Mouse (Mus musculus) heart, adult 18-20 months (tissue): ENCODE results near the gene Kif27. TPM values are rescaled to one million over a fixed set of nuclear protein-coding genes. Genes with fewer than 3 reads are reported as not detected.
"Not testable (repeated sequence)": the region's sequence is repeated elsewhere in the genome, so short reads cannot be mapped to it uniquely, and the experiment has no call there.

Experiments
- DNase-seq, 2 experiments: peaks; one replicate each; pipeline ENCODE4 v3.0.0; 2021 to 2022; ENCODE audit warnings: mixed read lengths in 1 of 2
- long read RNA-seq, 2 experiments: library from polyadenylated mRNA; stranded (forward); transcript quantifications; one replicate each; pipeline ENCODE4 v2.0.0; 2021
- total RNA-seq, 2 experiments: library from RNA; stranded (reverse); gene quantifications; 2 replicates each; pipeline ENCODE4 v1.2.3; 2021

The Kif27 gene
- total RNA-seq = under 1 TPM in 1 of 2 experiments, not detected in 1; 0.13 TPM
- long read RNA-seq, experiment 1, partial matches to known transcripts = 0 of 1 reads
- long read RNA-seq, experiment 1, other reads (novel, unspliced or antisense) = 1 of 1 reads
- long read RNA-seq, experiment 2 = 0 reads

DNA sequence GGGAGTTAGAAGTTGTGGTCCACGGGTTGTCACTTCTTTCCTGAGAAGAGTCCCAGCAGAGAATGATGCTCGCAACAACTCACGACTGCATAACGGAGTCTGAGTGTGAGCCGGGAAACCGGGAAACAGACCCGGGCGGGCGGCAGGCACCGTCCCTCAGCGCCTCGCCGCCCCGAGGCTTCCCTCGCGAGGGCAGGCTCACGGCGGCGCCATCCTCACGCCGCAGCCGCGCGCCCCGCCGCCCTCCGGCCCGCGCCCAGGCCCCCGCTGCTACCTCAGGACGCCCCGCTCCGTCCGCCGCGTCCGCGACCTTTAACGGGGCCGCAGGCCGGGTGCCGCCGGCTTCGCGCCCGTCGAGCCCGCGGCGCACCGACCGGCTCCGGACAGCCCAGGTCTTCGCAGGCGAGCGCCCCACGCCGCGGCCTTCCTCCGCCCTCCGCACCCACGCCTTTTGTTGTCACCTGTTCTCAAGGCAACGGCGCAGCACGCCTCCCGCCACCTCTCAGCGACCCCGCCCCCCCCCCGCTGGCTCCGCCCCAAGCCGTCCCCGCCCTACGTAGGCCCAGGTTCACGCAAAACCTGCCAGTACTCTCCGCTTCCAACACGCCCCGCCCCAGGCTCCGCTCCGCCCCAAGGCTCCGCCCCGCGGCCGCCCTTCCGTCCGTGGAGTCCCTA, at the start of gene Kif27:
Gene Kif27 (minus strand): TSS at position 494 of the 675 bp plus-strand sequence.
- DNase-seq = peak; percentile 85 to 90

DNA sequence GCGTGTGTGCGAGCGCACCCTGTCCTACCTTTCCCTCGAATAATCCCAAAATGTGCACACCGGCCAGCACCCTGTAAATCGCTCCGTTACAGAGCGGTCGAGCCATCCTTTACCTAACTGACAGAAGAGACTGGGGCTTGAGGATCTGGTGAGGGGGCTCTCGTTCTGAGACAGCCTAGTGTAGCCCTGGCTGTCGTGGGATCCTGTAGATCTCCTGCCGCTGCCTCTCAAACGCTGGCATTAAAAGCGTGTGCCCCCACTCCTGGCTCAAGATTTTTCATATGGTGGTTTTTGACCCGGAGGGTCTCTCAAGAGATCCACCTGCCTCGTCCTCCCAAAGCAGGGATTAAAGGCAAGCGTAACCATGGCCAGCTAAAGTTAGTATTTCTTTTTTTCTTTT, 44.3 kb upstream of the Kif27 start, which contains the start of gene Hnrnpk:
Gene Hnrnpk (minus strand): TSS at position 101 of the 400 bp plus-strand sequence.
- not testable (repeated sequence) for DNase-seq

DNA sequence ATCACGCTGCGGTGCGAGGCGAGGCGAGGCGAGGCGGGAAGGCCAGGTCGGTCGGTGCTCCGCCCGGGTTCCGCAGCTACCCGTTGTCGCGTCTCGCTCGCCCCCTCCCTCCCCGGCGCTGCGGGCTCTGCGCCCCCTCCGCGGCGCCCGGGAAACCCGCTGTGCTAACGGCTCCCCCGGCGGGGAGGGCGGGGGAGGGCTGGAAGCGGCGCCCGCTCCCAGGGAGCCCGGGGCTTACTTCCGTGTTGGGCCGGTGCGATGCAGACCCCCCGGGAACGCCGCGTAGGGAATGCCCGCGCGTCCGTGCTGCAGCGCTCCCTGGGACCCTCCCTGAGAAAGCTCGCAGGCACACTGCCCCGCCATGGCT, 43.8 kb upstream of the Kif27 start:
- DNase-seq = no peak

DNA sequence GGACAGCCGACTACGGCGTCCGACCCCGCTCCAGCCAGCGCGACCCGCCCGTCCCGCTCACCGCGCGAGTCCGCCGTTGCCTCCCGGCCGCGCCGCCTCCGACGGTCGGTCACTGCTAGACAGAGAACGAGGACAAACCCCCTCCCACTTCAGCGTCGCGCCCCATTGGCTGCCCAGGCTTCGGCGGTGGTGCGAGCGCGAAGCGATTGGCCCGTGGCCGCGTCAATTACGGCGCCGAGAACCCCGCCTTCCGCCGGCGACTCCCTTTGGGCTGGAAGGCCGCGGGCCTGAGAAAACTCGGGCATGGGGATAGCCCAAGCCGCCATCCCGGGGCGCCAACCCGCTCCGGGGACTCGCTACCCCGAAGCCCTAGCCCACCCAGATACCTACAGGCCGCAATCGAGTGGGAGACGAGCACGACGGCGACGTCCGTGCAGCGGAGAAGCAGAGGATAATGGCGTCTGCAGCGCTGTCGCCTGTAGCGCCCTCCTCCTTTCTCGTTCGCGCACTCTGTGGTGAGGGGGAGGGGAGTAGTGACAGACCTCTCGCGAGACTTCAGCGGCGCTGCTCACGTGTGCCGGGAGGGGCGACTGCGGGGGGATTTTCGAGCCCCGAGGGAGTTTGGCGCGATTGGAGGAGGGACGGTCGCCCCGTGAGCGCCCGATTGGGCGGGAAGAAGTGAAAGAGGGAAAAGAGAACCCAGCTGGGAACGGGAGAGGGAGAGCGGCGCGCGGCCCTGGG, 43.3 kb upstream of the Kif27 start, which contains the start of gene Rmi1:
Gene Rmi1 (plus strand): TSS at position 246 of the 741 bp plus-strand sequence.
- DNase-seq = peak; percentile 98 to 99

DNA sequence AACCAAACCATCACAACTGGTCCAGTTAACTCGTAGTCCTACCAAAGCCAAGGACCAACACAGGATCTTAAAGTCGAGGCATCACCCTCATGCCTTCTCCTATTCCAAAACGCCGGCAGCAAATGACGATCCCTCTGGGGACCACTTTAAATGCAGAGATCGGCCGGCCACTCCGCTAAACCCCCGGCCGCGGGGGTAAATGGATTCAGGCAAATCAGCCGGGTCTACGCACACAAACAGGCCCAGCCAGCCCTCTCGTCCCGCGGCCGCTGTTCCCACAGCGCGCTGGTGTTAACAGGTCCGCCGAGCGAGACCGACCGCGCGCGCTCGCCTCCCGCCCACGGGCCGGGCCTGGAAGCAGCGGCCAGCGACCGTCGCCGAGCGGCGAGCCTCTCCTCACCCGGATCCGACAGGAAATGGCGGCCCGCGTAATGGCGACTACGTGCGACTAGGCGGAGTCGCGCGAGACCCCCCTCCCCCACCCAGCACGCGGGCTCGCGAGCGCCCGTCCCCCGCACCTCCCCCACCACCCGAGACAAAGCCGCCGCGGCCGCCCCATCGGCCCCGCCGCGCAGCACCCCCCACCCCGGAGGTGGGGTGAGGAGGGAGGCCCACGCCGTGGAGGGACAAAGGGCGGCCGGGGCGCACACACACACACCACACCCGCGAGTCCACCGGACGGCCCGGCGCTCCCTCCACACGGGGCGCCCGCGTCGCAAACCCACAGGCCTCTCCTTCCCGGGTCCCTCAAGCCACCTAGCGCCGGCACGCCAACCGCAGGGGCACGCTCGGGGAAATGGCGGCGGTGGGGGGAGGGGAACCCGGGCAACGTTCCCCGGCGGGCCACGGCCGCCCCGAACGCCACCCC, 42.4 kb upstream of the Kif27 start:
- DNase-seq = peak; percentile 75 to 76

DNA sequence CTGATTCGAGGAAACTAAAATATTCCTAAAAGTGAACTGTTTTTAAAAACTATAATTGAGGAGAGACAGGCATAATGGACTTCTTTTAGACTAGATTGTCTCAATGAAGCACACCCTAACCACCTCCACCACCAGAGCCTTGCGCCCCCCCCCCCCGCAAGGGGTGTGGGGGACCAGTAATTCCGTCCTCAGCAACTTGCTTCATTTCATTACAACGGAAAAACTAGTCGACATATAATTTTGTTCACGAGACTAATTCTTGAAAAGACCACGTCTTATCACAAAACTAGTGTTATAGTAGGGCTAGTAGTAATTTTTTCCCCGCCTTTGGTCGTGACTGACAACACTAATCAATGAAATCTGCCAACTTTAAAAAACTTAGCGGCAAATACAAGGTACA, 41.7 kb upstream of the Kif27 start:
- no peak for DNase-seq

DNA sequence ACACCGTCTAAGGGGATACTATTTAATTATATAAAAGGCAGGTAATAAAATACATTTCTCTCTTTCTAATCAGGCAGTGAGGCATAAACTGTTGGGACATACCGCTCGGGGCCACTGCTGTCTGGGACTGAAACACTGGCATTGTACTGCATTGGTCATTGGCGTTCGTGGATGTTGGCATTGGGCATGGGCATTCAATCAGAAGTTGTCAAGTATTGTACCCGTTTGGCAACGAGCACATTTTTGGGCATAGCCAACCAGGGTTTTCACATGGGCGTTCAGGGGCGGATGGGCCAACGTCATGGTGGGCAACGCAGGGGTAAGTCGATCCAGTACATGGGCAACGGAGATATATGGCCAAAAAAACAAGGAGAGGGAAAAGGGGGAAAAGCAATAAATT, 38.7 kb upstream of the Kif27 start:
- no peak for DNase-seq

DNA sequence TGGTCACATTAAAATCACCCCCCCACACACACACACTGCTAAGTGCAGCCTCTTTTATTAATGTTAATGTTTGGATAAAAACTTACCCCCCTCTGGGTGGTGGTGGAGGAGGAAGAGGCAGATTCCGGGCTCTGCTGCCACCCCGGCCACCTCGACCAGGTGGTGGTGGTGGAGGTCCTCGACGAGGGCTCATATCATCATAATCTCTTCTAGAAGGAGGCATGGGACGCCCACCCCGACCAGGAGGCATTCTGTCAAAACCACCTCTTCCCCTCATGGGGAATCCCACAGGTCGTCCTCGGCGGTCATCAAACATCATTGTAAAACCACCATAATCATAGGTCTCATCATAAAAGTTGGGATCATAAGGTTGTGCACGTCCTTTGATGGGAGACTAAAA, 35.5 kb upstream of the Kif27 start:
- DNase-seq = not testable (repeated sequence)

DNA sequence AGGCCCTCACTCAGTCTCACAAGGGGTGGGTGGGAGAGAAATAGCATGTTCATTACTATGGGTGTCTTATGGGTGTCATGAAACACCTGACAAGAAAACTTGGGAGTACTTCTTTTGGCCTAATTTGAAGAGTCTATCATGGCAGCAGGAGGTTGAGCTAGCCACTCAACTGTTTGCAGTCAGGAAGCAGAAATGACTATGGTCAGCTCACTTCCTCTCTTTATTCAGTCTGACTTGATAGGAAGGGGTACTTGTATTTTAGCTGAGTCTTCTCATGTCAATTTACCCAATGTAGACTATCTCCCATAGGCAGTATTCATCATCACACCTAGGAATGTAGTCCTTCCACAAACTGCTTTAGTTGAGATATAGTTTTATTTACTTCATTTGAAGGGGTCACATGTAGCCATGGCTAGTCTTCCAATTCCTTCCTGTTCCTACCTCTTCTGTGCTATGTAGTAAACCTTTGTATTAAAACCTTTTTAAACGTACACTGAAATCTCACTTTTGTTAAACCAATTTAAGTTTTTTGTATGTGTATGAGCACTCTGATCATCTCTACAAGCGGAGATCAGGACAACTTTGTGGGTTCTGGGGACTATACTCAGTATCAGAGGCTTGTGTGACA, 30.5 kb upstream of the Kif27 start:
- no peak for DNase-seq

DNA sequence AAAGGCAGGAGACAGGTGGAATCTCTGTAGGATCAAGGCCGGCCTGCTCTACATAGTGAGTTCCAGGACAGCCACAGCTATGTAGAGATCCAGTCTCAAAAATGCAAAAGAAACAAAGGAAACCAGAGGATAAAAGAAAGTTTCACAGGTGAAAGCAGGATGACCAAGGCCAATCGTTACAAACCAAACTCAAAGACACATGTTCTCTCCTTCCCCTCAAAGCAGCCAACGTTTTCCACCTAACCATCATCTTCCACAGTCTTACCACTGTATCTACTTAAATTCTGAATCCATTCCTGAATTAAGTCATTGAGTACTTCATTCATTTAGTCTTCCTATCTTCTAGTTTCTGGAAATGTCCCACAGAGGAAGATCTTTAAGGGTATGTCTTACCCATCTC, 29.5 kb upstream of the Kif27 start:
- DNase-seq = no peak

DNA sequence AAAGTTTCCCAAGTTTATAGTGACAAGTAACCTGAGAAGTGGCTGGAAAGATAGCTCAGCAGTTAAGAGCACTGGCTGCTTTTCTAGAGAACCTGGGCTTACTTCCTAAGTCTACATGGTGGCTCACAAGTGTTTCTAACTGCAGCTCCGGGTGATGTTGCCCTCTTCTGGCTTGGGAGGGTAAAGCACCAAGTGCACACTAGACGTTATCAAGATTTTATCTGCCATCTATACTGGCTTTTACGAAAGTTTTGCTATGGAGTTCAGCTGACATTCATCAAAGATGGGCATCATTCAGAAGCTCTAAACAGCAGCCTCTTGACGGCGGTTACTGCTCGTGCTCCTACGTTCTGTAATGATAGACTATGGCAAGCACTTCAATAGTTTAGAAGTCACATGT, 29.0 kb upstream of the Kif27 start:
- peak; percentile 59 to 78 for DNase-seq

DNA sequence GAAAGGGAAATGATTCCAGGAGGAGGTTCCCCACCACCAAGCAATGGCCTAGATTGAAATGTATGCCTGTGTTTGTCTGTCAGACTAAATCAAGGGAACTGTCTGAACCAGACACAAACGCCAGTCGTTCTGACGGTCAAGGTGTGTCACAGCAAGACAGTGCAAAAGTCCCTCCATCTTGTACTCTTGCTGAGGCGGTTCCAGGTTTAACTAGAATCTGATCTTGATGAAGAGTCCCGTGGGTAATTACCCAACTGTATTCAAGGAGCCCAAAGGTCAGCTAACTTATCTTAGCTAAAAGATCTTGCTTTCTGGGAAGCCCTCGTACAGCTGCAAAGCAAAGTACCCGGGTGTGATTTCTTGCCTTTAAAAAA, 26.6 kb upstream of the Kif27 start:
- no peak for DNase-seq

DNA sequence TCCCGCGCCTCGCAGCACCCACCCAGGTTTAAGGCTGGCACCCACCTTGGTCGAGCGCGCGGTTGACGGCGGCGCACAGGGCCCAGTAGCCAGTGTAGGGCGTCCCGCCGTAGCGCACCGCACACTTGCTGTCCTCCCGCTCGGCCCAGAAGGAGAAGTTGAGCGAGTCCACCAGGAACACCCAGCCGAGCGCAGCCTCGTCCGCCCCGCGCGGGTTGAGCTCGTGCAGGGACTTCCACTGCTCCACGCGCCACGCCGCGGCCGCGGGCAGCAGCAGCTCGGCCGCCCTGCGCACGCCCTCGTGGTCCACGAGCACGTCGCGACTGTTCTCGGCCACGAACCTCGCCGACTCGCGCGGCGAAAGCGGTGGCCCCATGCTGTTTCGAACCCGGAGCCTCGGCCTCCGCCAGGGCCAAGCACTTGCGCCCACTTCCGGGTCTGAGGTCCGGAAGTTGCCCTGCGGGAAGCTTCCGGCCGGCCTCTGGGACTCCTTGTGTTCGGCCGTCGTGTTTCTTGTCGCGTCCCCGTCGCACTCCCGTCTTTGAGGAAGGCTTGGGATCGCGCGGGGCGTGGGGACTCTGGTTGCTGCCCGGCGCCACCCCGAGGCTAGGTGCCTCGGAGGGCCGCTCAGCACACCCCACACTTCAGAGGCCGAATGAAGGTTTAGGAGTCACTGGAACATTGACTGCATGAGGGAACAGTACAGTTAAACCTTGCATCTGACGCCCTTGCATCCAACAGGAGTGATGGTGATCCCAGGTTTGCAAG, 26.0 kb upstream of the Kif27 start, which contains the start of gene 2210016F16Rik:
Gene 2210016F16Rik (minus strand): TSS at position 447 of the 768 bp plus-strand sequence.
- DNase-seq = peak; percentile 75 to 81

DNA sequence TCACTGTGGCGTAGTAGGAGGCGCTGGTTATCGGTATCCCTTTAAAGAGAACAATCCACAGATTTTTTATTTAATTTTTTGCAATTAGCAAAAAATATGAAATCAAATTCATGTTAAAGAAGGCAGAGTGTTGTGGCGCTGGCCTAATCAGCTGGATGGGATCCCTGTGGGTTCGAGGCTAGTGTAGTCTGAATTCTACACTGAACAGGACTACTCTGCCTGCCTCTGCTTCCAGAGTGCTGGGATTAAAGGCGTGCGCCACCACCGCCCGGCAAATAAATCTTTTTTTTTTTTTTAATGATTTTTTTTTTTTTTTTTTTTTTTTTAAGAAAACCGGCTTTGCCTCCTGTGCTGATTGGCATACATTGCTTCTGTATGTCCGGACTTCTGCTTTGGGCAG, 25.4 kb upstream of the Kif27 start:
- no peak for DNase-seq

DNA sequence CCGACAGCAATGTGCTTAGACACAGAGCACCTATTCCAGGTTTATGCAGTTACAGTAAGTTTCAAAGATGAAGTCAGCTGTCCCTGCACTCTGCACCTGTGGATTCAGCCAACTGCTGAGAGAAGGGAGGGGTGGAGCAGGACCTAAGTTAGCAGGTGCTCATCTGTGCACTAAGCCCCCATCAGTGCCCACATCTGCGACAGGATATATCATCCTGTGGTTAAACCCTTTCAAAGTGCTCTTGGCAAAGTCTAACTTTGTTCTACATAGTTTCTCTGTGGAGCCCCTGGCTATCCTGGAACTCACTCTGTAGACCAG, 14.2 kb upstream of the Kif27 start:
- no peak for DNase-seq

DNA sequence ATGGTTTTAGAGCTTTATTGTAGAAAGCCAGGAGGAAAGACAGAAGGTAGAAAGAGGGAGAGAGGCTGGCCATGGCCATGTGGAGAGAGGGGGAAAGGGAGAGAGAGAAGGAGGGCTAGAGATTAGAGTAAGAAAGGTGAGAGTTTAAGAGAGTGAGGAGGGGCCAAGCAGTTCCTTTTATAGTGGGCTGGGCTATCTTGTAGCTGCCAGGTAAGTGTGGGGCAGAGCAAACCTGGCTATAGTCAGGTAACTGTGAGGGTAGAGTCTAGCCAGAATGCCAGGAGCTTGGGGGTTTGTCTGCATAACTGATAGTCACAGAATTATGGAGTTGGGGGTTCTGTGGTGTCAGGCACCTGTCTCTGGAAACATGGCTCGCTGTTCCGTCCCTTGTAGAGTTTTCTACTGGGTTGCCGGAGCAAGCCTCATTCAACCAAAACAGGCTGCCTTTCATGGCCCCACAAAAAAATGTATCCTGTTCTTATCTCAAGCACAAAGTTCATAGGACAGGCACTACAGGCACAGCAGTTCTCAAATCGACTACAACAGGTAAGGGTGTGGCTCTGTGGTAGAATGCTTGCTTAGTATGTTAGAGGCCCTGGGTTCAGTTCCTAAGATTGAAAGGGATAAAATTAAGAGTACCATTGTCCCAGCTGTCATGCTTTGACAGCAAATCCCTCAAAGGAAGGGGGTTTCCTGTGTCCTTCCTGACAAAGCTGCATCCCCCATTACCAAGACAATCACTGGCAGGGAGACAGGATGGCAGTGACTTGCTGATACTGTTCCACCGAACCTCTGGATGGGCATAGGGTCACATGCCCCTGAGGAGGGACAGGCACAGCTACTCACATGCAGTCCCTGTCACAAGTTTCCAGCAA, 13.6 kb upstream of the Kif27 start:
- no peak for DNase-seq

DNA sequence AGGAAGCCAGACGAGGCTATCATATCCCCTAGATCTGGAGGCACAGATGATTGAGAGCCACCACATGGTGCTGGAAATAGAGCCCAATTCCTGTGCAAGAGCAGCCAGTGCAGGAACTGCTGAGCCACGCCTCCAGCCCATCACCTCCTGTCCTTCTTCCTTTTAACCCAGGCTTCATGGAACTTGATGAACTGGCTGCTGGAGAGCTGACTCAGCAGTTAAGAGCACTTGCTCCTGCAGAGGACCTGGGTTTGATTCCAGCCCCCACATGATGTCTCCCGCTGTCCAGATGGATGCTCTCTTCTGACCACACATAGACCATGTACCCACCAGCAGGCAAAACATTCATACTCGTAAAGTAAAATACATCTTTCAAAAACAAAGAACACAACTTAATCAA, 9.9 kb upstream of the Kif27 start:
- DNase-seq = no peak

DNA sequence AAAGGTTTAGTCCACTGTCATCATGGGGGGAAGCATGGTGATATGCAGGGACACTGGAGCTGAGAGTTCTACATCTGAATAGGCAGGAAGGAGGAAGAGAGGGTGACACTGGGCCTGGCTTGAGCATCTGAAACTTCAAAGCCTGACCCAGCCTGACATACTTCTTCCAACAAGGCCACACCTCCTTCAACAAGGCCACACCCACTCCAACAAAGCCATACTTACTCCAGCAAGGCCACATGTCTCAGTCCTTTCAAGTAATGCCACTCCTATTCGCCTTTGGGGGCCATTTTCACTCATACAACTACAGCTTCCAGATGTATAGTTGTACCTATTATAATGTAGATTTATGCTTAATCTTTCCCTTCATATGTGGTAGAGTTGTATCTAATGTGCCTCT, 8.7 kb upstream of the Kif27 start:
- no peak for DNase-seq

DNA sequence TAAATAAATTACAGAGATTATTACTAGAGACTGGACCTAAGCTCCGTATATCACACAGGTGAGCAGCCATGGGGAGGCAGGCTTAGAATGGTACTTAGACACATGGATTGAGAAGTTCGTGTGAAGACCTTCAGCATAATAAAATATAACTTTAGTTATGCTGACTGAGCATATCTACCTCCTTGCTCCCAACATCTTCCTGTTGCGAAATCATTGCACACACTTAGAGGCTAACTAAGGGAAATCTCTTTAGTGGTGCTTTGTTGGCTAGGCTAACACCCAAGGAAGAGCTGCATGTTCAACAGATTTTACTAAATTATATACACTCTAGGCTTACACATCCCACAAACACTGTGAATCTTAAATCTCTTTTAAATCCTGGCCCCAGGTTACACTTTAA, 7.5 kb upstream of the Kif27 start:
- peak in 1 of 2 experiments; percentile 11 for DNase-seq

DNA sequence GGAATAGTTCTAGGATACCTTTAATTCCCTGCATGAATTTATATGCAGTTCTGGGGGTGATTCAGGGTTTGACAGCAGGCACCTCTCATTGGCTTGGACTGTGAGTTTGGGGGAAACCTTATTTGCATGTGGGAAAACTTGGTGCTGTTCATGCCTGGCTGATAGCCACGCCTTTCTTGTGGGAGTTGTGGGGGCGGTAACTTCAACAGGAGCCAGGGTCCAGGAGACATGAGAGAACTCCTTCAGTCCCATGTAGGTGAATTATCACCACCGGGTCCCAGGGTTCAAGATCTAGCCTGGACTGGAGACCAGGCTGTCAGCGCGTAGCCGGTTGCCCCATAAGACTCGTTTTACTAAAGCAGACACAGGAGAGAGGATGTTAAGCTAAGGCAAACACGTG, 6.3 kb upstream of the Kif27 start:
- DNase-seq = not testable (repeated sequence)
